Mouse (Mus musculus): ENCODE results near the gene Usf2.

Gene Usf2

GRCm38 (mm10) chr7:30956756-30957366 lies at the start of gene Usf2:
Gene Usf2, minus strand, starts transcription at chr7:30956803.
- DNase-seq = peak; percentile 90

- peak; percentile 30 for DNase-seq
Observed at GRCm38 (mm10) chr7:31002650-31003049, 46.0 kb upstream of the Usf2 start.

- DNase-seq = peak; percentile 79
Observed at GRCm38 (mm10) chr7:31000505-31001020, 44.0 kb upstream of the Usf2 start.

- DNase-seq = no peak
Observed at GRCm38 (mm10) chr7:30996491-30996890, 39.9 kb upstream of the Usf2 start.

- no peak for DNase-seq
Observed at GRCm38 (mm10) chr7:30993986-30994385, 37.4 kb upstream of the Usf2 start.

GRCm38 (mm10) chr7:30992148-30992547 lies 35.5 kb upstream of the Usf2 start:
- DNase-seq = no peak

GRCm38 (mm10) chr7:30988519-30989162 lies 32.0 kb upstream of the Usf2 start:
- DNase-seq = no peak

GRCm38 (mm10) chr7:30985357-30985756 lies 28.8 kb upstream of the Usf2 start:
- DNase-seq = no peak

GRCm38 (mm10) chr7:30981703-30982102 lies 25.1 kb upstream of the Usf2 start:
- DNase-seq = no peak

GRCm38 (mm10) chr7:30973501-30974289 lies 17.1 kb upstream of the Usf2 start, which contains the start of gene Fam187b:
Gene Fam187b, plus strand, starts transcription at chr7:30973790.
- peak; percentile 94 for DNase-seq

GRCm38 (mm10) chr7:30973251-30973500 lies 16.6 kb upstream of the Usf2 start, which contains the start of gene Lsr:
Gene Lsr, minus strand, starts transcription at chr7:30973464.
- no peak for DNase-seq

- no peak for DNase-seq
Observed at GRCm38 (mm10) chr7:30972426-30973250, 16.0 kb upstream of the Usf2 start.

GRCm38 (mm10) chr7:30971901-30972300 lies 15.3 kb upstream of the Usf2 start:
- no peak for DNase-seq

GRCm38 (mm10) chr7:30969174-30969573 lies 12.6 kb upstream of the Usf2 start:
- no peak for DNase-seq

- DNase-seq = no peak
Observed at GRCm38 (mm10) chr7:30968611-30969010, 12.0 kb upstream of the Usf2 start.

GRCm38 (mm10) chr7:30966657-30967056 lies 10.1 kb upstream of the Usf2 start:
- no peak for DNase-seq

- no peak for DNase-seq
Observed at GRCm38 (mm10) chr7:30965677-30966076, 9.1 kb upstream of the Usf2 start.

- no peak for DNase-seq
Observed at GRCm38 (mm10) chr7:30964366-30964765, 7.8 kb upstream of the Usf2 start.

- DNase-seq = no peak
Observed at GRCm38 (mm10) chr7:30962862-30963261, 6.3 kb upstream of the Usf2 start.

- DNase-seq = no peak
Observed at GRCm38 (mm10) chr7:30959786-30960349, 3.3 kb upstream of the Usf2 start.

- DNase-seq = no peak
Observed at GRCm38 (mm10) chr7:30958866-30959487, 2.4 kb upstream of the Usf2 start.

All from kidney, postnatal 10 days (tissue).